20 mouse cellular contexts compared by ENCODE assay signal in genomic region chr9:96369654-96370384, GRCm38 (mm10). TPM values are rescaled to one million over a fixed set of nuclear protein-coding genes. Genes with fewer than 3 reads are reported as not detected.
A peak's percentile ranks its signal among the peaks of the same experiment; 100 is the strongest.
DNase-seq lines count a peak whose midpoint lies in the region; ATAC-seq and TF ChIP-seq lines count a peak whose summit lies in the region.
"Had no signal": no experiment of that assay in that cellular context is flagged by ENCODE, and none has a peak within 500 bp of the region (broad histone marks: within the 10 kb centered on the region; RNA-seq: fewer than 3 reads in every experiment).

No protein-coding gene starts in this region.

- H3K27me3 ChIP-seq in thymus, adult 2 months (ENCODE audit: control insufficient read depth, insufficient read depth, low read length), result no peaks in the 10 kb centered on the region
- no peaks in the 10 kb centered on the region for H3K27me3 ChIP-seq in liver, embryonic 16.5 days (ENCODE audit: control insufficient read depth, insufficient read depth, low read depth, low read length)
- H3K27me3 ChIP-seq: embryonic facial prominence, embryonic 15.5 days had no signal

- peaks cover 6% of the 10 kb centered on the region for H3K4me1 ChIP-seq in thymus, adult 2 months (replicated peaks; ENCODE audit: control insufficient read depth, insufficient read depth, low read length)
- peaks cover 3% of the 10 kb centered on the region for H3K4me1 ChIP-seq in bone marrow, adult 2 months (ENCODE audit: control insufficient read depth, insufficient read depth, low read length)
- peaks cover 10% of the 10 kb centered on the region for H3K4me1 ChIP-seq in liver, embryonic 16.5 days (ENCODE audit: control insufficient read depth, low read depth, low read length)
- H3K4me1 ChIP-seq: embryonic facial prominence, embryonic 15.5 days had no signal

- TF ChIP-seq CTCF in thymus, adult 2 months (IDR thresholded peaks at IDR 0.05; ENCODE audit: borderline replicate concordance, control insufficient read depth, extremely low read depth, insufficient read depth, low read length, poor library complexity), result no peak
- TF ChIP-seq CTCF in bone marrow, adult 2 months (IDR thresholded peaks at IDR 0.05; ENCODE audit: control insufficient read depth, insufficient read depth, low read length), result no peak

- H3K4me2 ChIP-seq in liver, embryonic 16.5 days (ENCODE audit: low read depth, low read length), result no peak overlapping the region
- H3K4me2 ChIP-seq: embryonic facial prominence, embryonic 15.5 days; heart, embryonic 11.5 days had no signal

- peak; percentile 44 for DNase-seq in thymus, postnatal 4 days
- DNase-seq in thymus, adult 2 months, result no peak
- no peak for DNase-seq in gastrocnemius, adult 18-20 months (ENCODE audit: low spot score)
- no peak for DNase-seq in neural tube, embryonic 10.5 days (ENCODE audit: extremely low spot score, low spot score)
- no peak for DNase-seq in urinary bladder, postnatal 36 days (ENCODE audit: low spot score in 2 of 2)
- DNase-seq: adrenal gland, postnatal 25 days; cerebellum, adult 2 months; gastrocnemius, postnatal 25 days; heart, postnatal 36 days; kidney, adult 2 months; kidney, postnatal 36 days; layer of hippocampus, adult 9-11 months; right cerebral cortex, postnatal 14 days had no signal

- H3K36me3 ChIP-seq in thymus, adult 2 months (ENCODE audit: control insufficient read depth, insufficient read depth, low read length), result no peaks in the 10 kb centered on the region
- H3K36me3 ChIP-seq in liver, embryonic 16.5 days (ENCODE audit: control insufficient read depth, insufficient read depth), result no peaks in the 10 kb centered on the region
- H3K36me3 ChIP-seq: embryonic facial prominence, embryonic 15.5 days; forebrain, embryonic 10.5 days had no signal

- TF ChIP-seq POLR2A in thymus, adult 2 months (IDR thresholded peaks at IDR 0.05; ENCODE audit: control insufficient read depth, extremely low read depth, insufficient read depth, low read length, poor library complexity), result no peak
- no peak for TF ChIP-seq POLR2A in bone marrow, adult 2 months (IDR thresholded peaks at IDR 0.05; ENCODE audit: borderline replicate concordance, control insufficient read depth, low read depth, low read length)

- H3K9me3 ChIP-seq in liver, embryonic 16.5 days (replicated peaks; ENCODE audit: control insufficient read depth, low read length), result no peaks in the 10 kb centered on the region
- H3K9me3 ChIP-seq: embryonic facial prominence, embryonic 15.5 days; forebrain, embryonic 10.5 days had no signal

- no peak overlapping the region for H3K9ac ChIP-seq in liver, embryonic 16.5 days (ENCODE audit: low read depth, low read length)
- H3K9ac ChIP-seq: embryonic facial prominence, embryonic 15.5 days had no signal

- 0 out of 2 replicates have a peak, but pooled peaks have one; percentile 32 for ATAC-seq in liver, embryonic 16.5 days (ENCODE audit: low read depth)
- ATAC-seq: hindbrain, postnatal 0 days; lung, postnatal 0 days had no signal

- H3K4me3 ChIP-seq in thymus, adult 2 months (ENCODE audit: control insufficient read depth, insufficient read depth, low read length), result no peak overlapping the region
- no peak overlapping the region for H3K4me3 ChIP-seq in bone marrow, adult 2 months (replicated peaks; ENCODE audit: control insufficient read depth, low read depth, low read length)
- H3K4me3 ChIP-seq in liver, embryonic 16.5 days (ENCODE audit: low read depth, low read length), result no peak overlapping the region
- H3K4me3 ChIP-seq: embryonic facial prominence, embryonic 15.5 days; forebrain, embryonic 10.5 days had no signal

- WGBS in thymus, adult 2 months, result 28% methylated on average over 5 of the region's 5 CpGs
- 24% methylated on average over 5 of the region's 5 CpGs for WGBS in bone marrow, adult 2 months
- 16% methylated on average over 5 of the region's 5 CpGs for WGBS in liver, embryonic 16.5 days (ENCODE audit: insufficient replicate concordance)

- H3K27ac ChIP-seq in thymus, adult 2 months (ENCODE audit: control insufficient read depth, insufficient read depth, low read length), result no peak overlapping the region
- peak overlapping the region; percentile 54 for H3K27ac ChIP-seq in bone marrow, adult 2 months (ENCODE audit: control insufficient read depth, insufficient read depth, low read depth, low read length, poor library complexity)
- H3K27ac ChIP-seq in liver, embryonic 16.5 days (ENCODE audit: low read length), result no peak overlapping the region
- H3K27ac ChIP-seq: embryonic facial prominence, embryonic 15.5 days; forebrain, embryonic 10.5 days; hindbrain, postnatal 0 days had no signal

RNA-seq across cellular contexts. Expression of gene Atp1b3, which starts 5.6 kb away (rescaled TPM):
- polyA plus RNA-seq in thymus, adult 2 months (2012; rRNA removed), result 78.5 and 117 TPM in 2 replicates
- polyA plus RNA-seq in bone marrow, adult 2 months (2011; ENCODE audit: insufficient read depth, insufficient read length, low replicate concordance, missing spikeins), result 43.9 and 72.2 TPM in 2 replicates
- polyA plus RNA-seq in liver, embryonic 16.5 days (2015; fragmentation: Nextera tagmentation; extraction: Ambion mirVana), result 57.3 and 61.7 TPM in 2 replicates
- total RNA-seq in gastrocnemius, adult 18-20 months (2021), result 10 to 100 TPM; 28.9 to 32.8 TPM
